Mouse (Mus musculus) forebrain, embryonic 11.5 days (tissue): Measurements from ENCODE around the gene Serping1. TPM values are rescaled to one million over a fixed set of nuclear protein-coding genes. Genes with fewer than 3 reads are reported as not detected.
"Not testable (repeated sequence)": the region's sequence is repeated elsewhere in the genome, so short reads cannot be mapped to it uniquely, and the experiment has no call there.

ENCODE experiments used
- ATAC-seq: fragments of 200-750 bp; cut with Nextera tagmentation; replicated peaks from 2 replicates; pipeline ENCODE4 v1.8.0; 2017; ENCODE audit warnings: moderate TSS enrichment; ENCODE audit not compliant: low FRiP score
- DNase-seq: peaks from one replicate; pipeline ENCODE4 v3.0.0-alpha.2; 2017; ENCODE audit warnings: low spot score
- H3K27ac ChIP-seq: fragments of 300-500 bp; sonication (generic); 2 replicates; pipeline ENCODE4 v1.5.1; 2014; ENCODE audit warnings: low read depth, low read length
- H3K27me3 ChIP-seq: fragments of 300-500 bp; sonication (generic); 2 replicates; pipeline ENCODE4 v1.6.1; 2014; ENCODE audit warnings: mild to moderate bottlenecking, low read length, mixed read lengths; ENCODE audit not compliant: control insufficient read depth, insufficient read depth
- H3K36me3 ChIP-seq: fragments of 300-500 bp; sonication (generic); 2 replicates; pipeline ENCODE4 v1.6.1; 2014; ENCODE audit warnings: mild to moderate bottlenecking, low read length, moderate library complexity, mixed read lengths; ENCODE audit not compliant: control insufficient read depth, insufficient read depth
- H3K4me1 ChIP-seq: fragments of 300-500 bp; sonication (generic); replicated peaks from 2 replicates; pipeline ENCODE4 v1.6.1; 2014; ENCODE audit warnings: low read length, mixed read lengths; ENCODE audit not compliant: control insufficient read depth, insufficient read depth
- H3K4me2 ChIP-seq: fragments of 300-500 bp; sonication (generic); 2 replicates; pipeline ENCODE4 v1.6.1; 2014; ENCODE audit warnings: low read depth, mild to moderate bottlenecking, low read length, moderate library complexity, mixed read lengths; ENCODE audit not compliant: severe bottlenecking
- H3K4me3 ChIP-seq: fragments of 300-500 bp; sonication (generic); 2 replicates; pipeline ENCODE4 v1.5.1; 2014; ENCODE audit warnings: low read depth, low read length
- H3K9ac ChIP-seq: fragments of 300-500 bp; sonication (generic); 2 replicates; pipeline ENCODE4 v1.6.1; 2014; ENCODE audit warnings: low read length
- H3K9me3 ChIP-seq: fragments of 300-500 bp; sonication (generic); 2 replicates; pipeline ENCODE4 v1.6.1; 2016; ENCODE audit warnings: low read length, mixed read lengths; ENCODE audit not compliant: control insufficient read depth
- WGBS: fragments of 180-500 bp; shearing (Covaris S2); extraction: QIAGEN DNeasy Blood & Tissue Kit; methylation state at CpG from one replicate; pipeline ENCODE4 v1.1.7; 2014; 5-methylcytosine and 5-hydroxymethylcytosine counted together
- polyA plus RNA-seq: library from polyadenylated mRNA; unstranded; fragments of >200 nt; fragmentation: Nextera tagmentation; extraction: Ambion mirVana; gene quantifications from 2 replicates; pipeline ENCODE4 v1.2.1, GENCODE M21; 2014

The Serping1 gene
- polyA plus RNA-seq, 1 experiment from 2014 or later, result 30.4 TPM

DNA sequence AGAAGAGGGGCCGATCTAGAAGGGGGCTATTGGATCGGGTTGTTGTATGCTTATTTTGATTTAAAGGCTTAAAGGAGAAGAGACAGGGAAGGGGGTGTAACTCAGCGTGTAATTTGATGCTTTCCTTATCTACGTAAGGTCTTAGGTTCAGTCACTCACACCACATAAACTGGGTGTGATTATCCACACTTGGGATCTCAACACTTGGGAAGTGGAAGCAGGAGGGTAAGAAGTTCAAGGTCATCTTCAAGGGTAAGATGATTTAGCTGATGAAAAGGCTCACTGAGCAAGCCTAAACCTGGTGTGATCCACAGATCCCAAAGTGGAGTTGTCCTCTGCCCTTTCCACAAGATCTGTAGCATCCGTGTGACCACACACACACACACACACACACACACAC is 31.3 kb upstream of the Serping1 start:
- Histone ChIP-seq H3K4me2 (no peak overlapping the region), H3K9ac (no peak overlapping the region), H3K4me1 (no peaks in the 10 kb centered on the region; the same call in 1 of the 2 replicates), H3K9me3 (no peaks in the 10 kb centered on the region), H3K27me3 (no peaks in the 10 kb centered on the region), H3K4me3 (no peak overlapping the region), H3K36me3 (no peaks in the 10 kb centered on the region), H3K27ac (no peak overlapping the region)
- 74% methylated on average over 5 of the region's 5 CpGs for whole genome bisulfite sequencing
- DNase-seq (no peak), ATAC-seq (no peak)

GRCm38 (mm10) chr2:84803963-84804362 is 28.7 kb upstream of the Serping1 start:
- ATAC-seq (no peak), DNase-seq (no peak)
- Histone ChIP-seq H3K27me3 (no peaks in the 10 kb centered on the region), H3K4me1 (no peaks in the 10 kb centered on the region), H3K36me3 (no peaks in the 10 kb centered on the region), H3K9me3 (no peaks in the 10 kb centered on the region), H3K4me3 (no peak overlapping the region), H3K27ac (no peak overlapping the region), H3K9ac (no peak overlapping the region), H3K4me2 (no peak overlapping the region)
- 90% methylated on average over 7 of the region's 7 CpGs for WGBS

GRCm38 (mm10) chr2:84801223-84801622 is 26.0 kb upstream of the Serping1 start:
- DNase-seq, ATAC-seq, H3K27me3 ChIP-seq, H3K27ac ChIP-seq, H3K4me3 ChIP-seq, H3K4me1 ChIP-seq, H3K9me3 ChIP-seq, H3K9ac ChIP-seq, H3K36me3 ChIP-seq, H3K4me2 ChIP-seq: not testable (repeated sequence)
- WGBS, result 93% methylated on average over 4 of the region's 5 CpGs

DNA sequence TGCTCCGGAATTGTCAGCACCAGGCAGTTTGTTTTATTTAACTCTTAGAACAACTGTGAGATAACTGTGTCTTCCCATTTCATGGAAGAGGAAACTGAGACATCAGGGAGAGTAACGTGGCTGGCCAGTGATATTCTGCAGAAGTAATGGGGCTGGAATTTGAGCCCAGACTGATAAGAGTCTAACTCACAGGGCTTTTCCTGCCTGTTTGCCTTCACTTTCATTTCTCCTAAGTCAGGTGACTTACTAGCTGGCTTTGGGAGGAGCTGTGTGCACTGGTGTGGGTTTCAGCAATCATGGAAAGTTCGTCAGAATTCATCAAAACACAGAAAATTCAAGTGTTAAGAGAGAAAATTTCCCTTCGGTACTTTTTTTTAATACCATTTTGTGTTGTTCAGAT is 25.1 kb upstream of the Serping1 start:
- no peaks in the 10 kb centered on the region for H3K36me3 ChIP-seq
- WGBS, result 83% methylated on average over 4 of the region's 4 CpGs

DNA sequence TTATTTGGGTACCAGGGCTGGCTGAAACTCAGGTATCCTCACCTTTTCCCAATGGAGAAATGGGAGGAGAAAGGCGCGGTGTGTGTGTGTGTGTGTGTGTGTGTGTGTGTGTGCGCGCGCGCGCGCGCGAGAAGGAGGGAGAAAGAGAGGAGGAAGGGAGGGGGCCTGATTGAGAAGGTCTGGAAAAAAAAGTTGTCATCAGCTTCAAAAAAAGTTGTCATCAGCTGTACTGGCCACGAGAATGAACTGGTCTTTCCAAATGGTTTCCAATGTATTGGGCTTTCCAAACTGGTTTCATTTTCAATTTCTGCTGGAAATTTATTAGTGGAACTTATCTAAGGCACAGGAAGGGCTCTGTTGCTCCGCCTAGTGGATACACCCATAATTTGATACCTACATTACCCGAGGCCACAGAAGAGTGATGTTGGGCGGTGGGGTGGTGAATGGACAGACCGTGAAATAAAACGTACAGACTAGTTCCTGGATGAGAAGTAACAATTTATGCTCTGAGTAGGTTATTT is 23.9 kb upstream of the Serping1 start:
- Histone ChIP-seq H3K27ac (no peak overlapping the region), H3K9me3 (no peaks in the 10 kb centered on the region), H3K4me2 (peak overlapping the region; percentile 59), H3K9ac (peak overlapping the region; percentile 66), H3K36me3 (no peaks in the 10 kb centered on the region), H3K27me3 (no peaks in the 10 kb centered on the region), H3K4me1 (no peaks in the 10 kb centered on the region), H3K4me3 (peak overlapping the region; percentile 52)
- WGBS, result 2% methylated on average over 11 of the region's 16 CpGs
- peak; percentile 65 for DNase-seq
- peak; percentile 63 for ATAC-seq

More for the DNA sequence above, 25.1 kb upstream of the Serping1 start:
- no peaks in the 10 kb centered on the region for H3K4me1 ChIP-seq
- 0 out of 2 replicates have a peak overlapping the region, but pooled peaks have one; percentile 8 for H3K4me2 ChIP-seq
- no peaks in the 10 kb centered on the region for H3K27me3 ChIP-seq
- H3K27ac ChIP-seq, result no peak overlapping the region
- ATAC-seq (no peak), DNase-seq (no peak)
- H3K9ac ChIP-seq, result no peak overlapping the region
- H3K9me3 ChIP-seq, result no peaks in the 10 kb centered on the region
- no peak overlapping the region for H3K4me3 ChIP-seq

DNA sequence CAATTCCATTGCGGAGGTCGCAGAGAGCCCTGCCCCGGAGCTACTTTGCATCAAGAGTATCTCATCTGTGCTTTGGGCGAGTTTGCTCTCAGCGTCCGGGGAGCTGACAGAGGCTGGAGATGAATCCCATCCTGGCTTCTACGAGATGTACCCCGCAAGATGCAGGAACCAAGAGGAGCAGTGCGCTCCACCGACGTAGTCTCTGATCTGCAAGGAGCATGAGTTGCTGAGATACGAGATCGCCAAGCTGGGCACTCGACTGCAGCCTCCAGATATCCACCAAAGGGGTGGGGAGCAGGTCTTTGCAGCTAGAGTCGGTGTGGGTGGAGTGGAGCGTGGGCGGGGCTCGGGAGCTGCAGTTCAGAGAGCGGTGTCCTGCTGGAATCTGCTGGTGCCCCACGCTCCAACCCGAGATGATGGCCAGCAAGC is 23.3 kb upstream of the Serping1 start, which contains the start of gene Ube2l6:
Gene Ube2l6 (plus strand): TSS at position 336 of the 429 bp plus-strand sequence.
- H3K4me2 ChIP-seq, result peak within 1 kb of the TSS; percentile 59
- H3K4me1 ChIP-seq, result no peaks in the 10 kb centered on the region
- H3K36me3 ChIP-seq, result no peaks in the 10 kb centered on the region
- peak within 1 kb of the TSS; percentile 52 for H3K4me3 ChIP-seq
- DNase-seq (peak; percentile 86), ATAC-seq (peak; percentile 85)
- H3K27me3 ChIP-seq, result no peaks in the 10 kb centered on the region
- 0 out of 2 replicates have a peak within 1 kb of the TSS, but pooled peaks have one; percentile 2 for H3K27ac ChIP-seq
- H3K9me3 ChIP-seq, result no peaks in the 10 kb centered on the region
- peak within 1 kb of the TSS; percentile 66 for H3K9ac ChIP-seq
- under 1% methylated on average over 21 of the region's 21 CpGs for WGBS

GRCm38 (mm10) chr2:84797833-84798492 is 22.7 kb upstream of the Serping1 start:
- H3K27me3 ChIP-seq, result no peaks in the 10 kb centered on the region
- WGBS, result 11% methylated on average over 13 of the region's 13 CpGs
- H3K4me1 ChIP-seq, result no peaks in the 10 kb centered on the region
- peak; percentile 69 for ATAC-seq
- no peaks in the 10 kb centered on the region for H3K9me3 ChIP-seq
- H3K4me2 ChIP-seq, result peak overlapping the region; percentile 59
- H3K36me3 ChIP-seq, result no peaks in the 10 kb centered on the region
- H3K27ac ChIP-seq, result 0 out of 2 replicates have a peak overlapping the region, but pooled peaks have one; percentile 2
- peak overlapping the region; percentile 66 for H3K9ac ChIP-seq
- peak; percentile 87 for DNase-seq
- peak overlapping the region; percentile 52 for H3K4me3 ChIP-seq

GRCm38 (mm10) chr2:84793871-84794270 is 18.6 kb upstream of the Serping1 start:
- Histone ChIP-seq H3K27ac (no peak overlapping the region), H3K27me3 (no peaks in the 10 kb centered on the region), H3K4me3 (no peak overlapping the region), H3K9ac (no peak overlapping the region), H3K9me3 (no peaks in the 10 kb centered on the region), H3K36me3 (no peaks in the 10 kb centered on the region), H3K4me2 (no peak overlapping the region), H3K4me1 (no peaks in the 10 kb centered on the region)
- DNase-seq (no peak), ATAC-seq (no peak)
- 87% methylated on average over 3 of the region's 3 CpGs for WGBS

DNA sequence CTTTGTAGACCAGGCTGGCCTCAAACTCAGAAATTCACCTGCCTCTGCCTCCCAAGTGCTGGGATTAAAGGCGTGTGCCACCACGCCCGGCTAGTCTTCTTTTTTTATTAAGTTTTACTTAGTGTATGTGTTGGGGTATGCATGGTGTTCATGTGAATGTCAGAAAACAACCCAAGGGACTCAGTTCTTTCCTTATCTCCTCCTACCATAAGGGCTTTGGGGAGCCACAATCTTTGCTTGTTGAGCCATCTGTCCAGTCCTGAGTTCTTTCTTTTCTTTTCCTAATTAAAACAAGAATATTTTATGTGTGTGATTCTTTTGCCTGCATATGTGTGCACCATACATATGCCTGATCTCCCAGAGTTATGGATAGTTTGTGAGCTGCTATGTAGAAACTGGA is 17.9 kb upstream of the Serping1 start:
- 83% methylated on average over 3 of the region's 3 CpGs for whole genome bisulfite sequencing
- no peaks in the 10 kb centered on the region for H3K36me3 ChIP-seq

More for the DNA sequence above, 17.9 kb upstream of the Serping1 start:
- DNase-seq (no peak), ATAC-seq (no peak)
- no peaks in the 10 kb centered on the region for H3K9me3 ChIP-seq
- H3K4me1 ChIP-seq, result no peaks in the 10 kb centered on the region
- no peak overlapping the region for H3K9ac ChIP-seq
- no peak overlapping the region for H3K27ac ChIP-seq
- no peaks in the 10 kb centered on the region for H3K27me3 ChIP-seq
- no peak overlapping the region for H3K4me2 ChIP-seq
- H3K4me3 ChIP-seq, result no peak overlapping the region
